Mouse (Mus musculus) stomach, embryonic 16.5 days (tissue): Measurements from ENCODE around the gene Supt6. TPM values are rescaled to one million over a fixed set of nuclear protein-coding genes. Genes with fewer than 3 reads are reported as not detected.
A peak's percentile ranks its signal among the peaks of the same experiment; 100 is the strongest.

Experiments used
- ATAC-seq: fragments of 200-750 bp; cut with Nextera tagmentation; 2 replicates; pipeline ENCODE4 v1.8.0; 2017; ENCODE audit warnings: moderate number of reproducible peaks, moderate TSS enrichment; ENCODE audit not compliant: insufficient read depth, low FRiP score
- H3K27ac ChIP-seq: fragments of 300-500 bp; sonication (generic); 2 replicates; pipeline ENCODE4 v1.5.1; 2014; ENCODE audit warnings: low read length
- H3K27me3 ChIP-seq: fragments of 300-500 bp; sonication (generic); 2 replicates; pipeline ENCODE4 v1.6.1; 2014; ENCODE audit warnings: low read length, control low read depth, mixed read lengths; ENCODE audit not compliant: control insufficient read depth, insufficient read depth
- H3K36me3 ChIP-seq: fragments of 300-500 bp; sonication (generic); 2 replicates; pipeline ENCODE4 v1.6.1; 2014; ENCODE audit warnings: low read length; ENCODE audit not compliant: control insufficient read depth, insufficient read depth
- H3K4me1 ChIP-seq: fragments of 300-500 bp; sonication (generic); 2 replicates; pipeline ENCODE4 v1.6.1; 2014; ENCODE audit warnings: low read length, control low read depth, mixed read lengths; ENCODE audit not compliant: control insufficient read depth, insufficient read depth
- H3K4me2 ChIP-seq: fragments of 300-500 bp; sonication (generic); 2 replicates; pipeline ENCODE4 v1.6.1; 2014; ENCODE audit warnings: low read depth, low read length, mixed read lengths
- H3K4me3 ChIP-seq: fragments of 300-500 bp; sonication (generic); replicated peaks from 2 replicates; pipeline ENCODE4 v1.5.1; 2014; ENCODE audit warnings: mild to moderate bottlenecking, low read length
- H3K9ac ChIP-seq: fragments of 300-500 bp; sonication (generic); 2 replicates; pipeline ENCODE4 v1.6.1; 2014; ENCODE audit warnings: low read length
- H3K9me3 ChIP-seq: fragments of 300-500 bp; sonication (generic); replicated peaks from 2 replicates; pipeline ENCODE4 v1.6.1; 2016; ENCODE audit warnings: low read length, control low read depth; ENCODE audit not compliant: control insufficient read depth
- WGBS: fragments of 180-500 bp; shearing (Covaris S2); extraction: QIAGEN DNeasy Blood & Tissue Kit; methylation state at CpG from one replicate; pipeline ENCODE4 v1.1.7; 2014; 5-methylcytosine and 5-hydroxymethylcytosine counted together
- polyA plus RNA-seq: library from polyadenylated mRNA; unstranded; fragments of >200 nt; fragmentation: Nextera tagmentation; extraction: Ambion mirVana; gene quantifications from 2 replicates; pipeline ENCODE4 v1.2.1, GENCODE M21; 2015

The Supt6 gene
- polyA plus RNA-seq, 1 experiment from 2014 or later, result 29.3 TPM

DNA sequence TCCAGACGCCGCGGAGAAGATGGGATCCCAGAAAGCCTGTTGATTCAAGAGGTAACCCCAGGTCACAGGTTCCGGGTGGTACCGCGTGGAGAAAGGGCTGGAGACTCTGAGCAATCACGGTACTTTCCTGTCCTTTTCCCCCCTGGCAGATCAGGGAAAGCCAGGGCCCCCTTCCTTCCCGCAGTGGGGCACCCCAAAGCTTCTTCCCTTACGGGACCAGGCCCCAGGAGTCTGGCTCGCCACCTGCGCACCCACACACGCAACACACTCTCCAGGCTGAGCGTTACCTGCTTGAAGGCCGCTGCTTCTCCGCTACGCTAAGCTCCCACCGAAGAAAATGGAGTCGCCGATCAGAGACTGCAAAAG lies 543 bp downstream of the Supt6 start:
- Histone ChIP-seq H3K4me1 (peaks cover 23% of the 10 kb centered on the region), H3K4me3 (peak overlapping the region; percentile 93), H3K27ac (peak overlapping the region; percentile 98), H3K9me3 (no peaks in the 10 kb centered on the region), H3K9ac (peak overlapping the region; percentile 92), H3K27me3 (no peaks in the 10 kb centered on the region), H3K36me3 (no peaks in the 10 kb centered on the region), H3K4me2 (peak overlapping the region; percentile 83)
- ATAC-seq, result no peak
- under 1% methylated on average over 19 of the region's 19 CpGs for WGBS

DNA sequence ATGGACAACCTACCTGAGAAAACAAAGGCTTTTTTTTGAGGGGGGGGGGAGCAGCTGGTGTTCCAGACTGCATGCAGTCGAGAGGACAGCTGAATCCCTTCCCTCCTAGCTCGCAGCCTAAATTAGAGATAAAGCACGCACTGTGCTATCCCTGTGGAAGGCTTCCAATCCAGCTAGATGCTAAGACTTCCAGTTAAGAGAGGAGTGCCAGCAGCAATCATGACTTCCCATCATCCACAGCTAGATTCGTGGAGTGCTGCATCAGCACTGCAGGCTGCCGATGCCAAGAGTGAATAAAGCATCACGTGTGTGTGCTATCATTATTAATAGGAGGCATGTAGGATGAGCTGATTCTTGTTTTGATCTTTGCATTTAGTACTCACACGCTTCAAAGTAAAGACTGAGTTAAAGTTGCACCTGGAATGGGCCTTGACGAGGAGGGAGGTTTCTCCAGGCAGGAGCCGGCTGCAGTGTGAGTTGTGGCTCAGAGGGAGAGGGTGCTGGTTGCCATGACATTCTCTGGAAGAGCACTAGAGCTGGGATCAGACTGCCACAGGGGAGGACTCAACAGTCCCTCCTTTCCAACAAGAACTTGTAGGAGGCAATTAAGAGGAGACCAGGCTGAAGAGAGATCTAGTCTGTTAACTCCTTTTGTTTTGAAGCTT lies 5.5 kb downstream of the Supt6 start:
- no peak overlapping the region for H3K9ac ChIP-seq
- no peaks in the 10 kb centered on the region for H3K9me3 ChIP-seq
- no peak for ATAC-seq
- no peaks in the 10 kb centered on the region for H3K27me3 ChIP-seq
- no peak overlapping the region for H3K27ac ChIP-seq
- no peaks in the 10 kb centered on the region for H3K36me3 ChIP-seq
- no peak overlapping the region for H3K4me3 ChIP-seq
- 87% methylated on average over 9 of the region's 9 CpGs for WGBS
- no peak overlapping the region for H3K4me2 ChIP-seq
- H3K4me1 ChIP-seq, result peaks cover 8% of the 10 kb centered on the region

GRCm38 (mm10) chr11:78231518-78231917 lies 14.3 kb downstream of the Supt6 start:
- H3K4me1 ChIP-seq, result no peaks in the 10 kb centered on the region
- no peak overlapping the region for H3K4me3 ChIP-seq
- H3K27ac ChIP-seq, result no peak overlapping the region
- no peak overlapping the region for H3K4me2 ChIP-seq
- no peaks in the 10 kb centered on the region for H3K27me3 ChIP-seq
- no peak overlapping the region for H3K9ac ChIP-seq
- 89% methylated on average over 6 of the region's 6 CpGs for WGBS
- ATAC-seq, result no peak
- H3K36me3 ChIP-seq, result peaks cover 35% of the 10 kb centered on the region
- no peaks in the 10 kb centered on the region for H3K9me3 ChIP-seq

GRCm38 (mm10) chr11:78223586-78223985 lies 22.2 kb downstream of the Supt6 start:
- Histone ChIP-seq H3K4me2 (no peak overlapping the region), H3K9ac (no peak overlapping the region), H3K4me3 (no peak overlapping the region), H3K36me3 (peaks cover 57% of the 10 kb centered on the region), H3K9me3 (no peaks in the 10 kb centered on the region), H3K27ac (no peak overlapping the region), H3K4me1 (no peaks in the 10 kb centered on the region), H3K27me3 (no peaks in the 10 kb centered on the region)
- WGBS, result 91% methylated on average over 4 of the region's 4 CpGs
- no peak for ATAC-seq

DNA sequence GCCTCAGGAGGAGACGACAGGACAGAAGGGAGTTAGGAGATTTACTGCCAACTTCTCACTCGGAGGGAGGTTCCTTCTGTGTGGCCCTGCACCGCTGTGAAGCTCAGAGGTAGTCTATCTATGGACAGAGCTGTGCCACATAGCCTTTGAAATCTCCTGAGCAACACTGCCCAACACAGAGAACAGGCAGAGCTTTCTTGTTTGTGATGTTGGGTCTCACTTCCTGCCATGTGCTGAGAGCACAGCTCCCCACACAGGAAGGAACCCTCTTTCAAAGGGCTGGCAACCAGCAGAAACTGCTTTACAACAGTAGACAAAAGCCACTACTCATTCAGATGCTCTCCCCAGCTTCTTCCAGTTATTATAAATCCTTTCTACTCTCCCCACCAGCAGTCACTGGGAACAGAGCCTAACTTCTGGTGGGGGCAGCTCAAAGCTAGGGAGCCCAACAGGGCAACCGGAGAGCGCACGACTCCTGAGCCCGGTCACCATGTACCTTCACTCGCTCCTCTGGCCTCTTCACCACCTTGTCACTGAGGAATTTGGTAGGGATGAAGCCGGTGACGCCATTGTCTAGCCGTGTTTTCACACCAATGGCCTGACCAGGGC lies 30.0 kb downstream of the Supt6 start:
- no peak overlapping the region for H3K4me3 ChIP-seq
- H3K27ac ChIP-seq, result no peak overlapping the region
- ATAC-seq, result no peak
- no peak overlapping the region for H3K4me2 ChIP-seq
- H3K9ac ChIP-seq, result no peak overlapping the region
- H3K27me3 ChIP-seq, result no peaks in the 10 kb centered on the region
- no peaks in the 10 kb centered on the region for H3K4me1 ChIP-seq
- H3K36me3 ChIP-seq, result peaks cover 22% of the 10 kb centered on the region
- H3K9me3 ChIP-seq, result no peaks in the 10 kb centered on the region
- WGBS, result 88% methylated on average over 11 of the region's 11 CpGs

DNA sequence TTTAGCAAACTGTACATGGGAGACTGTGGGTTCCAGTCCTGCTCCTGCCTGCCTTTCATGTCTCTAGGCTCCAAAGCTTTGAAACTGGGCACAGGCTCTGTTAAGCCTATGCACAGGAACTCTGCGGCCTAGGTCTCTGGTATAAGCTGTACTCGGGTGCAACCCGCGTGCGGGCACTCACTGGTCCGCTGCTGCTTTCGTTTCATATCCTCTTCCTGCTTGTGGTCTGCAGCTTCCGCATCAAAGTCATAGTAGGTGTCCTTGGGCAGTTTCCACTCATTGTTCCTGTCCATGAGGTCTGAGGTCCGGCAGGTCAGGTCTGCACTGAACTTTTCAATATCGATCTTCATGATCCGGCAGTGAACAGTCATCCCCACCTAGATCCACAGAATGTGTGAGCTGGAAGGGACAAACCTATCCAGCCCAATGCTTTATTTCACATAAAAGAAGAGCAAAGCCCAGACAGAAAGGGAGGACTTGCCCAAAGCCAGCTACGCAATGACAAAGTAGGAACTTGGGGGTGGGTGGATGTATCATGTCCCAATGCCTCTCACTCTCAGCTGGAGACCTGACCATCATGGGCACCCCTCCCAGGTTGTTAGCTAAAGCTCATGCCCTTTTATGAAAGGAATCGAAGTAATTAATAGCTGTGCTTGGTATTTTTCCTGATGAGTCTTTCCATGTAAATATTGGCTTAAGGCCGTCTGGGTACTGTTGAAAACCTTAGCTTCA lies 32.5 kb downstream of the Supt6 start:
- no peaks in the 10 kb centered on the region for H3K27me3 ChIP-seq
- peaks cover 33% of the 10 kb centered on the region for H3K36me3 ChIP-seq
- no peak for ATAC-seq
- no peaks in the 10 kb centered on the region for H3K4me1 ChIP-seq
- WGBS, result 92% methylated on average over 14 of the region's 14 CpGs
- no peak overlapping the region for H3K27ac ChIP-seq
- H3K4me2 ChIP-seq, result no peak overlapping the region
- no peak overlapping the region for H3K4me3 ChIP-seq
- no peaks in the 10 kb centered on the region for H3K9me3 ChIP-seq
- H3K9ac ChIP-seq, result no peak overlapping the region

- peaks cover 45% of the 10 kb centered on the region for H3K36me3 ChIP-seq
- 81% methylated on average over 5 of the region's 5 CpGs for WGBS
Observed at GRCm38 (mm10) chr11:78211513-78211912, 34.3 kb downstream of the Supt6 start.

GRCm38 (mm10) chr11:78210615-78211014 lies 35.2 kb downstream of the Supt6 start:
- ATAC-seq, result no peak
- Histone ChIP-seq H3K27ac (no peak overlapping the region), H3K27me3 (no peaks in the 10 kb centered on the region), H3K36me3 (peaks cover 49% of the 10 kb centered on the region), H3K9me3 (no peaks in the 10 kb centered on the region), H3K4me1 (no peaks in the 10 kb centered on the region), H3K4me2 (no peak overlapping the region), H3K9ac (no peak overlapping the region), H3K4me3 (no peak overlapping the region)
- WGBS, result 62% methylated on average over 7 of the region's 7 CpGs

More at GRCm38 (mm10) chr11:78211513-78211912, 34.3 kb downstream of the Supt6 start:
- H3K9me3 ChIP-seq, result no peaks in the 10 kb centered on the region
- no peak overlapping the region for H3K27ac ChIP-seq
- H3K27me3 ChIP-seq, result no peaks in the 10 kb centered on the region
- H3K4me3 ChIP-seq, result no peak overlapping the region
- no peak for ATAC-seq
- no peak overlapping the region for H3K9ac ChIP-seq
- H3K4me1 ChIP-seq, result no peaks in the 10 kb centered on the region
- no peak overlapping the region for H3K4me2 ChIP-seq

DNA sequence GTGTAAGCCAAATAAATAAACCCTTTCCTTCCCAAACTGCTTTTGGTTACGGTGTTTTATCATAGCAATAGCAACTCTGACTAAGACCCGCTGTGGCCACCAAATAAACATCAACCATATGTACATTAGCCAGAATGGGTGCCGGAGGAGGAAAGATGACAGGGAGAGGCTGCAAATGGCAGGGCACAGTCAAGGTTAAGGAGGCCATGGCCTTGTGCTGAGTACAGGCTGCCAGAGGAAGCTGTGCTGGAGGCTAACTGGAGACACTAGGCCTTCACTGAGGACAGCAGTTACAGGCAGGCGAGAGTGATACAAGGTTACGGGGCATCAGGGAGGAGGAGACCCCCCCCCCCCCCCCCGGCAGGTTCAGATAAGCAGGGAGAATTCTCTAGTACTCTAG lies 35.9 kb downstream of the Supt6 start:
- whole genome bisulfite sequencing, result 90% methylated on average over 6 of the region's 6 CpGs
- H3K27ac ChIP-seq, result no peak overlapping the region
- H3K9ac ChIP-seq, result no peak overlapping the region
- H3K4me3 ChIP-seq, result no peak overlapping the region
- ATAC-seq, result no peak
- H3K27me3 ChIP-seq, result no peaks in the 10 kb centered on the region
- H3K4me2 ChIP-seq, result no peak overlapping the region
- no peaks in the 10 kb centered on the region for H3K9me3 ChIP-seq
- no peaks in the 10 kb centered on the region for H3K4me1 ChIP-seq
- peaks cover 49% of the 10 kb centered on the region for H3K36me3 ChIP-seq
